Mouse (Mus musculus) right cerebral cortex, postnatal 36 days (tissue): ENCODE results near the gene Gba.

Experiments
- DNase-seq, 2 experiments: peaks; one replicate each; pipeline ENCODE4 v3.0.0; 2022; ENCODE audit warnings: low spot score in 2 of 2, mixed read lengths in 1 of 2

The Gba gene

GRCm38 (mm10) chr3:89238494-89238893 is 35.8 kb downstream of the Gba start:
- no peak for DNase-seq

GRCm38 (mm10) chr3:89242331-89242895 is 39.7 kb downstream of the Gba start:
- no peak for DNase-seq

GRCm38 (mm10) chr3:89243609-89244008 is 40.9 kb downstream of the Gba start:
- DNase-seq = no peak

GRCm38 (mm10) chr3:89244158-89244981 is 41.6 kb downstream of the Gba start:
- no peak for DNase-seq

- DNase-seq = peak in 1 of 2 experiments; percentile 67
Measured at GRCm38 (mm10) chr3:89244982-89245687, 42.4 kb downstream of the Gba start.

- peak in 1 of 2 experiments; percentile 63 for DNase-seq
Measured at GRCm38 (mm10) chr3:89245688-89246171, 43.0 kb downstream of the Gba start, which contains the start of gene Krtcap2. TSS of gene Krtcap2 (plus strand) at chr3:89245966.

GRCm38 (mm10) chr3:89246261-89247100 is 43.8 kb downstream of the Gba start, which contains the start of gene Trim46:
TSS of gene Trim46 (minus strand) at chr3:89246309.
- peak; percentile 91 for DNase-seq

- DNase-seq = no peak
Measured at GRCm38 (mm10) chr3:89247466-89247865, 44.7 kb downstream of the Gba start.

- DNase-seq = no peak
Measured at GRCm38 (mm10) chr3:89250435-89251040, 47.8 kb downstream of the Gba start.

GRCm38 (mm10) chr3:89251365-89251895 is 48.7 kb downstream of the Gba start:
- DNase-seq = no peak

- DNase-seq = no peak
Measured at GRCm38 (mm10) chr3:89254994-89255393, 52.3 kb downstream of the Gba start.

GRCm38 (mm10) chr3:89256177-89256576 is 53.4 kb downstream of the Gba start:
- no peak for DNase-seq
